Mouse (Mus musculus) retina, embryonic 14.5 days (tissue): ENCODE measurements around the gene Aldh8a1.

Experiments used
- DNase-seq: peaks from one replicate; pipeline ENCODE4 v3.0.0-alpha.2; 2015; ENCODE audit warnings: low spot score

Aldh8a1 gene

GRCm38 (mm10) chr10:21376682-21377473, at the start of gene Aldh8a1:
Gene Aldh8a1 (plus strand): TSS chr10:21377291.
- DNase-seq, result no peak

DNA sequence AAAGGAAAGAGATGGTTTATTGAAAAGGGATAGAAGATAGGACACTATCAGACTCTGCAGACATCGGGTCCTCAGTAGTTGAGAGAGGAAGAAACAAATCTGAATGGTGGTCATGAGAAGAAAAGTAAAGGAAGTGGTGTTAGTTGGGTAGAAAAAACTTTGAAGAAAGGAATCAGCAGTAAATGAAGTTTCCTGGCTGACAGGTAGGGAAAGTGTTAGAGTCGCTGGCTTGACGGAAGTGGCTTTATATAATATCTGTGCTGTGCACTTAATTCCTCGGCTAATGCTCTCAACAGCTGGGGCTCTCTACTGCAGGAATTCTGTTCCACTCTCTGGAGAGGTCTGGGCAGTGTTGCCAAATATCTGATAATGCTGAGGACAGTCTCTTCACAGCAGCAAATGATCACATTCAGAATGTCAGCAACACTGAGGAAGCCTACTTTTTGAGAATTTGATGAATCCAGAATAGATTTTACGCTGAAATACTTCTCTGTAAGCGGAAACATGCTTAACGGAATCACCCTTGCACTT, 49.4 kb upstream of the Aldh8a1 start:
- no peak for DNase-seq

- no peak for DNase-seq
These were observed 42.6 kb upstream of the Aldh8a1 start for GRCm38 (mm10) chr10:21334349-21335105.

GRCm38 (mm10) chr10:21335534-21335933, 41.6 kb upstream of the Aldh8a1 start:
- DNase-seq, result no peak

GRCm38 (mm10) chr10:21337191-21337590, 39.9 kb upstream of the Aldh8a1 start:
- peak; percentile 39 for DNase-seq

DNA sequence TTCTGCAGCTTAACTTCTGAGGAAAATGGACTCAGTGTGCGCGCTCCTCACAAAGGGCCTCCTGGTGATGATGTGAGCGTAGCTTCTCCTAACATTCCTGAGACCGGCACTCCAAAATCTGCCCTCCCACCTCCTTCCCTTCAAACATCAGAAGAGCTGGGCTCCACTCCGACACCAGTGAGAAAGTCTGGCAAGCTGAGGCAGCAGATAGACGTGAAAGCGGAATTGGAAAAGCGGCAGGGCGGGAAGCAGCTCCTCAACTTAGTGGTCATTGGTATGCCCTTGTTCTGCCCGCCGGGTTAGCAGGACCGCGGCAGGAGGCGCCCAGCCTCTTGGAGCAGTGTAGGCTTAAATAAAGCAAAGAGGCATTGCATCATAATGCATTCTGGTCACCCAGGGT, 35.4 kb upstream of the Aldh8a1 start:
- DNase-seq, result no peak

GRCm38 (mm10) chr10:21342331-21343005, 34.6 kb upstream of the Aldh8a1 start:
- DNase-seq, result no peak

DNA sequence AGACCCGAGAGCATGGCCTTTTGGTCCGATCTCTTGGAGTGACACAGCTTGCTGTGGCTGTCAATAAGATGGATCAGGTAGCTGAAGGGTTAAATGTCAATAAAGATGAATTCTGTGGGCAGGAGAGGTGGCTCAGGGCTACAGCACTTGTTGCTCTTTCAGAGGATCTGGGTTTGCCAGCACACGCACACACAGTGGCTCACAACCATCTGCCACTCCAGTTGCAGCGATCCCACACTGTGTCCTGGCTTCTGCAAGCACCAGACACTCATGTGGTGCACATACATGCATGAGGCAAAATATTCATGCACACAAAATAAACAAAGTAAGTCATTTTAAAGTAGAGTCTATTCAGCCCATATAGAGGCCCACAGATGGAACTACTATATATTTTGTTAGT, 29.8 kb upstream of the Aldh8a1 start:
- DNase-seq, result no peak

DNA sequence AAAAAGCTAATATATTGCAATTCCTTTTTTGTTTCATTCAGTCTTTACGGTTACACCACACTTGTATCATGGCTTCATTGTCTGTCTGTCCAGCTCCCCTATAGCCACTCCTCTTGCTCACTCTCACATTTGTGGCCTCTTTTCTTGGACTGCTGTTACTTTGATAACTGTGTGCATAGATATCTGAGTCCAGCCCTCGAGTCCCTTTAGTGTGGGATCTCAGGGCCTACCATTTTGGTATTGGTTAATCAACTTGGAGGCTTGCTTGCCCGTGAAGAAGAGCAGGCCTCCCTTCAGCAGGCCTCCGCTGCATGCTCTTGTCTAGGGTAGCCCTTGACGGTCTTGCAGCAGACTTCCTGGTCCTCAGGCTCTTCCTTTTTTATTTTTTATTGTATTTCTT, 27.6 kb upstream of the Aldh8a1 start:
- no peak for DNase-seq

- DNase-seq, result no peak
These were observed 27.1 kb upstream of the Aldh8a1 start for GRCm38 (mm10) chr10:21349946-21350345.

GRCm38 (mm10) chr10:21350531-21351515, 26.3 kb upstream of the Aldh8a1 start:
- no peak for DNase-seq

- peak; percentile 45 for DNase-seq
These were observed 25.3 kb upstream of the Aldh8a1 start for GRCm38 (mm10) chr10:21351766-21352165.

- no peak for DNase-seq
These were observed 23.2 kb upstream of the Aldh8a1 start for GRCm38 (mm10) chr10:21353890-21354289.

DNA sequence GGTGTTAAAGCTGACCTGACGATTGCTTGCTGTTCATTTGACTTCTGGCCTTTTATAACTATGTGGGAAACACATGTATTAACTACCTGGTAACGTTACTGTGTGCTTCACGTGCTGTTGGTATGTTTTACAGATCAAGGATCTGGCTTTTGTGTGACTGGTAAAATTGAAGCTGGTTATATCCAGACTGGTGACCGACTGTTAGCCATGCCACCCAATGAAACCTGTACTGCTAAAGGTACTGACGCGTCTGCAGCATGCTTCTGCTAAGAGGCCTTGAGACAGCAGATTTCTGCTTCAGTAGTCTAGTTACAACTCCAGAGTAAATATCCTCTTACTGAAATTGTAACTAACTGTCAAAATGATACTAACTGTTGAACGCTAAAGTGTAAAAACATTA, 22.6 kb upstream of the Aldh8a1 start:
- no peak for DNase-seq

GRCm38 (mm10) chr10:21357986-21358385, 19.1 kb upstream of the Aldh8a1 start:
- no peak for DNase-seq

DNA sequence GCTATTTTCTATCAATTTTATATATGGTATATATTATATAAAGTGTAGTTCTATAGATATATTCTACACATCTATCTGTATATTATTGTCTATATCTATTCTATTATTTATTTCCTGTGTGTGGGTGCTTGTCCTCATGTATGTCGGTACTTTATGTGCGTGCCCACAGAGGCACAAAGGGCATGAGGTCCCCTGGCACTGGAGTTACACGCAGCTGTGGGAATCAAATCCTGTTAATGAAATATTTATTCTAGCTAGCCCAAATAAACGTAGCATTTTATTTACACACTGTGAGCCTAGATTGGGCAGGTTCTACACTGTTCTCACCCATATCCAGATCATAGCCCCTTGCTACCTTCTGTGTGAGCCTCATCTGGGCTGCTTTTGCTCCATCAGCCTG, 18.0 kb upstream of the Aldh8a1 start:
- no peak for DNase-seq

DNA sequence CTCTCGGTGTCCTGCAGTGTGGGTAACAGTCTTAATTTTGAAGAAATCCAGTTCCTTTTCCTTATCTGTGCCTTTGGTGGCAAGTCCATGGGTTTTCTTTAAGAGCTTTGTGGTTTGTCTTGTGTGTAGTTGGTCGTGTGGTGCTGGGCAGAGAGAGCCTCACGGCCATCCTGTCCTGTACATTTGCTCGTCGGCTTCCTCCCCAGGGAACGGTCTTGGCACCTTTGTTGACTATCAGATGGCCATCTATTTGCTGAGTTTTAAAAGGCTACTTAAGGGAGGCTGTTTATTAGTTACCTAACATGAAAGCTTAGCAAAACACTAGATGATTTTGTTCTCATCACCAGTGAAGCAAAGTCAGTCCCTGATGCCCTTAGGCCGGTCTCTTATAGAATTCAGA, 15.2 kb upstream of the Aldh8a1 start:
- no peak for DNase-seq

- DNase-seq, result no peak
These were observed 13.8 kb upstream of the Aldh8a1 start for GRCm38 (mm10) chr10:21363297-21363696.

GRCm38 (mm10) chr10:21364946-21365345, 12.1 kb upstream of the Aldh8a1 start:
- no peak for DNase-seq

DNA sequence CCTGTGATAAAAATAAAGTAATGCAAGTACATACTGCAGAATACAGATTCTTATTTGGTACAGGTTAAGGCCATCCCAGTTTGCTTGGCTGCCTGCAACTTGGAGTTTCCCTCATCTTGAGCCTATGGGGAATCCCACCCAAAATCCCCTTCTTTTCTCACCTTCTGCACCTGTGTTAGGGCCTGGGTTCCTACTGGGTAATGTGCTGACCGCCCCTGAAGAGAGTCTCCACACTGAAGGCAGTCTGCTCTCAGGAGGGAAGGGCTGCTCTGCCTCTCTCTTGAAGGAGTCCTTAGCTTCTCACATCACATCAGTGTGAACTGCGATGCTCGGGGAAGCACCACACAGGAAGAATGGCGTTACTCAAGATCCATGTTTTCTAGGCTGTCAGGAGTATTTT, 11.2 kb upstream of the Aldh8a1 start:
- DNase-seq, result no peak

DNA sequence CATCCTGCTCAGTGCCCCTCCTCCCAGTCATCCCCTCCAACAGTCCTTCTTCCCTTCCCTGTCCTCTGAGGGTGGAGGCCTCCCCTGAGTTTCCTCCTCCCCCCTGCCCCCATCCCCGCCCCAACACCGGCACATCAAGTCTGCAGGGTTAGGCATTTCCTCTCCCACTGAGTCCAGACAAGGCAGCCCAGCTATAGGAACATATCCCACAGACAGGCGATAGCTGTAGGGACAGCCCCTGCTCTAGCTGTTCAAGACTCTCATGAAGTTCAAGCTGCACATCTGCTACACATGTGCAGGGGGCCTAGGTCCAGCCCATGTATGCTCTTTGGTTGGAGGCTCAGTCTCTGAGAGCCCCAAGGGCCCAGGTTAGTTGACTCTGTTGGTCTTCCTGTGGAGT, 10.6 kb upstream of the Aldh8a1 start:
- no peak for DNase-seq
